Mouse (Mus musculus): ENCODE data around the gene Gm26920. TPM values are rescaled to one million over a fixed set of nuclear protein-coding genes. Genes with fewer than 3 reads are reported as not detected.

Gm26920 gene
- polyA plus RNA-seq, 1 experiment from 2014 or later: 2.3 TPM

- WGBS: 71% methylated on average over 6 of the region's 6 CpGs
- Histone ChIP-seq H3K36me3 (peaks cover 18% of the 10 kb centered on the region), H3K27me3 (no peaks in the 10 kb centered on the region), H3K27ac (peak overlapping the region; percentile 0; the same call in 1 of the 2 replicates), H3K4me2 (replicated peaks) (peak overlapping the region; percentile 60), H3K4me1 (peaks cover 25% of the 10 kb centered on the region), H3K9me3 (no peaks in the 10 kb centered on the region), H3K4me3 (peak overlapping the region; percentile 62), H3K9ac (peak overlapping the region; percentile 80; the same call in 1 of the 2 replicates)
- no peak for ATAC-seq (ENCODE audit: low FRiP score, low read depth)
Observed at GRCm38 (mm10) chr7:30093918-30094415, 3.8 kb upstream of the Gm26920 start.

- H3K4me3 ChIP-seq: no peak overlapping the region
- H3K4me1 ChIP-seq: peaks cover 36% of the 10 kb centered on the region
- H3K4me2 ChIP-seq (replicated peaks): no peak overlapping the region
- H3K9ac ChIP-seq: no peak overlapping the region
- peaks cover 8% of the 10 kb centered on the region for H3K36me3 ChIP-seq
- ATAC-seq (ENCODE audit: low FRiP score, low read depth): no peak
- no peaks in the 10 kb centered on the region for H3K9me3 ChIP-seq
- WGBS: 80% methylated on average over 9 of the region's 9 CpGs
- no peaks in the 10 kb centered on the region for H3K27me3 ChIP-seq
- no peak overlapping the region for H3K27ac ChIP-seq
Observed at GRCm38 (mm10) chr7:30092666-30093065, 2.5 kb upstream of the Gm26920 start.

DNA sequence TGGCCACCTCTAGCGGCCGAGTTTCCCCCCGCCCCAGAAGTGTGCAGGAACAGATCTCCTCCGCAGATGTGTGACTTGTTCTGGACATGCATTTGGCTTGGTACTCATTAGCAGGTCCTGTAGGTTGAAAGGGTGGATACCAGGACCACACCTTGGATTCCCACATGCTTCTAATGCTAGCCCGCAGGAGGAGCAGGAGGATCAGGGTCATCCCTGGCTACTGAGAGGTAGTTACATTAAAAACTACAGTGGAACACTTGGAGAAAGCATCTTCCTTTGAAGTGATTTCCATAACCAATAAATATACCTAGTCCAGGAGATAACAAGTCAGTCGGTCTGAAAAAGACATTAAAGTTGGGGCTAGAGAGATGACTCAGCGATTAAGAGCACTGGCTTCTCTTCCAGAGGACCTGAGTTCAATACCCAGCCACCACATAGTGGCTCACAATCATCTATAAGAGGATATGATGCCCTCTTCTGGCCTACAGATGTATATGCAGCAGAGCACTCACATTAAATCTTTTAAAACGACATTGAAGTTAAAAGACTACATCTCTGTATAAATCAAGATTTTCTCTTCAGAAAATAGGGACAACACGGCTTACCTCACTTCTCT is 868 bp upstream of the Gm26920 start:
- no peak; the same call in 1 of the 2 replicates for ATAC-seq (ENCODE audit: low FRiP score, low read depth)
- Histone ChIP-seq H3K9me3 (no peaks in the 10 kb centered on the region), H3K9ac (peak overlapping the region; percentile 43; the same call in 1 of the 2 replicates), H3K27ac (peak overlapping the region; percentile 75; the same call in 1 of the 2 replicates), H3K36me3 (peaks cover 12% of the 10 kb centered on the region), H3K4me1 (peaks cover 28% of the 10 kb centered on the region), H3K4me3 (peak overlapping the region; percentile 67), H3K27me3 (no peaks in the 10 kb centered on the region), H3K4me2 (replicated peaks) (peak overlapping the region; percentile 69)
- WGBS: 8% methylated on average over 9 of the region's 9 CpGs

DNA sequence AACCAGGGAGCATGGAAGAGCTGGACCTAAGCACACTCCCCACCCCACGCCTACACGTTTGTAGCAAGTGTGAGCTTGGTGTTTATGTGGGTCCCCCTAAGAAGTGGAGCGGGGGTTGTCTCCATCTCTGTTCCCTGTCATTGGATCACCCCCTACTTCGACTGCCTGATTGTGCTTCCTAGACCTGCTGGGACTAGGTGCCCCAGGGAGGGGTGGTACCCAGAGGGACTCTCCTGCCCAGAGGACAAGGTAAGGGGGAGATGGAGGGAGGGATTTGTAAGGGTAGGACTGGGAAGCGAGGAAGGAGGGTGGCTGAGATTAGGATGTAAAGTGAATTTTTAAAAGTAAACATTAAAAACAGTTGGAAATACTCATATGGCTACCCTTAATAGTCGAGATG is 805 bp downstream of the Gm26920 start:
- Histone ChIP-seq H3K4me1 (peaks cover 25% of the 10 kb centered on the region), H3K27ac (no peak overlapping the region), H3K9ac (peak overlapping the region; percentile 77), H3K36me3 (peaks cover 29% of the 10 kb centered on the region), H3K9me3 (no peaks in the 10 kb centered on the region), H3K27me3 (no peaks in the 10 kb centered on the region), H3K4me2 (replicated peaks) (peak overlapping the region; percentile 69), H3K4me3 (peak overlapping the region; percentile 67)
- WGBS: 13% methylated on average over 6 of the region's 6 CpGs
- no peak for ATAC-seq (ENCODE audit: low FRiP score, low read depth)

GRCm38 (mm10) chr7:30086524-30086923 is 3.7 kb downstream of the Gm26920 start:
- Histone ChIP-seq H3K9ac (no peak overlapping the region), H3K4me3 (no peak overlapping the region), H3K9me3 (no peaks in the 10 kb centered on the region), H3K27me3 (no peaks in the 10 kb centered on the region), H3K4me2 (replicated peaks) (no peak overlapping the region), H3K27ac (no peak overlapping the region), H3K36me3 (peaks cover 56% of the 10 kb centered on the region), H3K4me1 (peaks cover 19% of the 10 kb centered on the region)
- no peak for ATAC-seq (ENCODE audit: low FRiP score, low read depth)
- 86% methylated on average over 9 of the region's 9 CpGs for WGBS

DNA sequence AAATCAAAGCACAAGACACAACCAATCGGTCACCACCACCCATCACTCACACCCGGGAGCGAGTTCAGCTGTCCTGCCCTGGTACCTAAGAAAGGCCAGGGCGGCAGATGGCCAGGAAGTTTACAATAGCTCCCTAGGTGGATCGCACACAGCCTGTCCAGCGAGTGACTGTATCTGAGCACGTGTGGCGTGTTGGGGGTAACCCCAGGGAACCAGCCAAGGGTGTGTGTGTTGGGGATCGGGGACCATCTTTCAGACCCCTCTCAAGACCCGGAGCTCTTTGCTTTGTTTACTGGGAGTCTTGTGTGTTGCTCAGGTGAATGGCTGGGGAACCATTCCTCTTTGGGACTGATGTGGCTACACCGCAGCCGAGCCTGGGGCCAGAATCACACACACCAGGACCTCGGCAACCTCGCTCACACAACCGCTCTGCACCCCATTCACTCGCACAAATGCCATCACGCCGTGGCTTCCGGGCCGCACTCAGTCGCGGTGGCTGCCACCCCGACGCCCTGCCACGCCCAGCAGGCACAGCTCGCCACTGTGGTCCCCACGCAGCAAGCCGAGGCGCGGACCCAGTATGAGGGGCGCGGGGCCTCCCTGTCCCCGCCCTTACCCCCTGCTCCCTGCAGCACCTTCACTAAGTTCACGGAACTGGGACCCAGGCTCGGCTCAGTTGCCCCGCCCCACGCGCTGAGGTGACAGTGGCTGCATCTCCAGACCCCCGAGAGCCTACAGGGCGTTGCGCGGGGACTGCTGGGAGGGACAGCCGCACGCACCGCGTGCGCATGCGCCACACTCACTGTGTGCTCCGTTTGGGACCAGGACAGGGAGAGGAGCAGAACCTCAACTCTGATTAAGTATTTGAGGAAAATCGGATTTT is 17.8 kb downstream of the Gm26920 start, which contains the start of gene Zfp82:
TSS of gene Zfp82 (minus strand) at position 755 of the 883 bp plus-strand sequence.
- no peaks in the 10 kb centered on the region for H3K9me3 ChIP-seq
- peak within 1 kb of the TSS; percentile 83 for H3K9ac ChIP-seq
- peak within 1 kb of the TSS; percentile 79 for H3K4me3 ChIP-seq
- H3K27ac ChIP-seq: peak within 1 kb of the TSS; percentile 52
- ATAC-seq (ENCODE audit: low FRiP score, low read depth): peak; percentile 86
- H3K27me3 ChIP-seq: no peaks in the 10 kb centered on the region
- peaks cover 45% of the 10 kb centered on the region for H3K36me3 ChIP-seq
- peak within 1 kb of the TSS; percentile 97 for H3K4me2 ChIP-seq (replicated peaks)
- under 1% methylated on average over 48 of the region's 50 CpGs for WGBS
- 0 out of 2 replicates have a peak, but pooled peaks cover 4% of the 10 kb centered on the region for H3K4me1 ChIP-seq

DNA sequence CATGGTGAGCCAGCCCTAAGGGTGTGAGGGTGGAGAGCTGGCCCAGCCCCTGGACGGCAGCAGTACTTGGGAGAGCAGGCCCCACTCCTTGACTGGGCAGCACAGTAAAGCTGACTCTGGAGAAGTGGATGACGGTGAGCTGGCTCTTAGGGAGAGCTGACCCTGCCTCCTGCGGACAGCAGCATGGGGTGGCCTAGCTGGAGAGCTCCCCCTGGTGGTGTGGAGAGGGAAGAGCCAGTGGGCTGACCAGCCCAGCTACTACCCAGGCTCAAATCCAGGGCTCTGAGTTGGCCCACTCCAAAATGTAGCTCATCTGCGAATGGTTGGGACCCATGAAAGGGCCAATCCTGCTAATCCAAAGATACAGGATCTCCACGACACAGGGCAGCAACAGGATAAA is 25.6 kb downstream of the Gm26920 start:
- H3K36me3 ChIP-seq: peaks cover 69% of the 10 kb centered on the region
- WGBS: 80% methylated on average over 5 of the region's 5 CpGs

DNA sequence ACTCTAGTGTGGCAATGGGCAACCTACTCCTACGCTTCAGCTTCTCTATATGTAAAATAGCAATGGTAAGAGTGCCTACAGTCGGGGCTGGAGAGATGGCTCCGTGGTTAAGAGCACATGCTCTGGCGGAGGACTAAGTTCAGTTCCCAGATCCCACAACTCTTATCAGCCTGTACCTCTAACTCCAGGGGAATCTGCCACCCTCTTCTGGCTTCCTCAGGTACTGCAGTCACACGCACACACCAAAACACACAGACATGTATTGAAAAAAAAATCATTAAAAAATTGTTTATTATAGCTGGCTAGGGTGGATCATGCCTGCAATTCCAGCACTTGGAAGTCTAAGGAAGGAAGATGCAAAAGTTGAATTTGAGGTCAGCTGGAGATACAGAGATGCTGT is 27.7 kb downstream of the Gm26920 start:
- no peaks in the 10 kb centered on the region for H3K4me1 ChIP-seq
- H3K36me3 ChIP-seq: peaks cover 78% of the 10 kb centered on the region
- H3K27ac ChIP-seq: no peak overlapping the region
- H3K4me3 ChIP-seq: no peak overlapping the region
- no peak overlapping the region for H3K9ac ChIP-seq
- ATAC-seq (ENCODE audit: low FRiP score, low read depth): no peak
- H3K4me2 ChIP-seq (replicated peaks): no peak overlapping the region
- 85% methylated on average over 5 of the region's 5 CpGs for WGBS
- H3K9me3 ChIP-seq: no peaks in the 10 kb centered on the region
- no peaks in the 10 kb centered on the region for H3K27me3 ChIP-seq

More for the DNA sequence above, 25.6 kb downstream of the Gm26920 start:
- no peaks in the 10 kb centered on the region for H3K9me3 ChIP-seq
- H3K4me2 ChIP-seq (replicated peaks): no peak overlapping the region
- no peak overlapping the region for H3K27ac ChIP-seq
- H3K4me3 ChIP-seq: no peak overlapping the region
- ATAC-seq (ENCODE audit: low FRiP score, low read depth): no peak
- no peak overlapping the region for H3K9ac ChIP-seq
- H3K27me3 ChIP-seq: no peaks in the 10 kb centered on the region
- no peaks in the 10 kb centered on the region for H3K4me1 ChIP-seq

DNA sequence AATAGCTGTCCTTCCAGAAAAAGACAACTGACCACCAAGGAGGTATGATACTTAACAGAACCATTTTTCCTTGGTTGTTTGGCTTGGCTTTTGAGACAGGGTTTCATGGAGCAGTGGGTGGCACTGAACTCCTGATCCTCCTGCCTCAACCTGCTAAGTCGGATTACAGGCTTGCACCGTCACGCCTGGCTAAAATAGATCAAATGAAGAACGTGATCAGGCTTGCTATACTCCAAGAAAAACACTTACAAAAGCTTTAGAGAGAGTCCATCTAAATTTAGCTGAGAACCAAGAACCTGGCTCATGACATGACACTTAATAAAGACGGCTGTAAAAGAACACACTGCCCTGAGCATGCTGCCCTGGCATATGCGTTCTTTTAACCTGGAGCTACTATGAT is 29.9 kb downstream of the Gm26920 start:
- Histone ChIP-seq H3K9ac (no peak overlapping the region), H3K36me3 (peaks cover 85% of the 10 kb centered on the region), H3K4me1 (no peaks in the 10 kb centered on the region), H3K4me3 (no peak overlapping the region), H3K4me2 (replicated peaks) (no peak overlapping the region), H3K27me3 (no peaks in the 10 kb centered on the region), H3K9me3 (no peaks in the 10 kb centered on the region), H3K27ac (no peak overlapping the region)
- WGBS: 73% methylated on average over 6 of the region's 6 CpGs
- no peak for ATAC-seq (ENCODE audit: low FRiP score, low read depth)

GRCm38 (mm10) chr7:30053591-30053990 is 36.6 kb downstream of the Gm26920 start:
- Histone ChIP-seq H3K36me3 (peaks cover 34% of the 10 kb centered on the region), H3K4me1 (peaks cover 17% of the 10 kb centered on the region), H3K27ac (peak overlapping the region; percentile 58; the same call in 1 of the 2 replicates), H3K27me3 (no peaks in the 10 kb centered on the region), H3K9ac (peak overlapping the region; percentile 50; the same call in 1 of the 2 replicates), H3K4me3 (no peak overlapping the region), H3K9me3 (no peaks in the 10 kb centered on the region), H3K4me2 (replicated peaks) (no peak overlapping the region)
- ATAC-seq (ENCODE audit: low FRiP score, low read depth): no peak
- WGBS: 7% methylated on average over 3 of the region's 3 CpGs

- Histone ChIP-seq H3K4me2 (replicated peaks) (peak within 1 kb of the TSS; percentile 78), H3K4me3 (peak within 1 kb of the TSS; percentile 80), H3K36me3 (peaks cover 9% of the 10 kb centered on the region), H3K27me3 (no peaks in the 10 kb centered on the region), H3K4me1 (peaks cover 17% of the 10 kb centered on the region), H3K27ac (peak within 1 kb of the TSS; percentile 81), H3K9me3 (no peaks in the 10 kb centered on the region), H3K9ac (peak within 1 kb of the TSS; percentile 81)
- WGBS: under 1% methylated on average over 40 of the region's 40 CpGs
- peak; percentile 97 for ATAC-seq (ENCODE audit: low FRiP score, low read depth)
Observed at GRCm38 (mm10) chr7:30050882-30051548, 39.2 kb downstream of the Gm26920 start, which contains the start of gene Zfp14. Gene Zfp14 (minus strand): TSS chr7:30051380.

All from limb, embryonic 13.5 days (tissue).